In the genomic region with DNA sequence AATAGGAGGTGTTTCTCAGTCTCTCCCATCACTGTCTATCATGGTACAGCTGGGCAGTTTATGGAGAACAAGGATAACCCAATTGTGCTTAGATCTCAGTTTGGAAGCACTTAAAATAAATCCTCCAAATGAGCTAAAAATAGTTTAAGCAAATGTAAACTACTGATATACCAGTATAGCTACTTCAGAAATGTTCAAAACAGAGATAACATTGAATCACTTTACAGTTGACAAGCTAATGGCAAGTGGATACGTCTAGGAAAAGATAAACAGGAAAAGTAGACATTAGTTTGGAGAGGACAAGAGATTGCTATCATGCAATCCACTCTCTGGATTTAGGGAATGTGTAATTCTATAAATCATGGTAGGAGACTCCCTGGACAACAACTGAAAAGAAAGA, we compare ENCODE assay signal across 19 mouse cellular contexts. TPM values are rescaled to one million over a fixed set of nuclear protein-coding genes. Genes with fewer than 3 reads are reported as not detected.
"Had no signal": no experiment of that assay in that cellular context is flagged by ENCODE, and none has a peak within 500 bp of the region (broad histone marks: within the 10 kb centered on the region; RNA-seq: fewer than 3 reads in every experiment).

No protein-coding gene starts in this region.

- H3K4me1 ChIP-seq: liver, embryonic 12.5 days; midbrain, embryonic 13.5 days; midbrain, embryonic 15.5 days; neural tube, embryonic 12.5 days; stomach, embryonic 15.5 days had no signal

- H3K4me2 ChIP-seq: liver, embryonic 12.5 days; midbrain, embryonic 11.5 days; midbrain, embryonic 13.5 days; midbrain, embryonic 15.5 days; neural tube, embryonic 12.5 days; stomach, embryonic 15.5 days had no signal

- H3K4me3 ChIP-seq: liver, embryonic 12.5 days; midbrain, embryonic 13.5 days; midbrain, embryonic 15.5 days; neural tube, embryonic 12.5 days; stomach, embryonic 15.5 days had no signal

- H3K27ac ChIP-seq: liver, embryonic 12.5 days; liver, embryonic 14.5 days; midbrain, embryonic 13.5 days; midbrain, embryonic 15.5 days; neural tube, embryonic 12.5 days; stomach, embryonic 15.5 days; stomach, postnatal 0 days had no signal

- H3K27me3 ChIP-seq: liver, embryonic 12.5 days; midbrain, embryonic 13.5 days; midbrain, embryonic 15.5 days; neural tube, embryonic 12.5 days; stomach, embryonic 15.5 days had no signal

- H3K9me3 ChIP-seq: liver, embryonic 12.5 days; midbrain, embryonic 13.5 days; midbrain, embryonic 15.5 days; neural tube, embryonic 12.5 days; stomach, embryonic 15.5 days had no signal

- ATAC-seq: liver, embryonic 12.5 days; midbrain, embryonic 13.5 days; midbrain, embryonic 15.5 days had no signal

- H3K36me3 ChIP-seq: liver, embryonic 12.5 days; midbrain, embryonic 13.5 days; midbrain, embryonic 15.5 days; neural tube, embryonic 12.5 days; stomach, embryonic 15.5 days had no signal

- DNase-seq: lung, adult 2 months; lung, postnatal 36 days; right cerebral cortex, postnatal 14 days; thymus, adult 2 months; thymus, postnatal 25 days; thymus, postnatal 4 days had no signal

- H3K9ac ChIP-seq: liver, embryonic 12.5 days; liver, embryonic 14.5 days; midbrain, embryonic 13.5 days; midbrain, embryonic 15.5 days; neural tube, embryonic 12.5 days; stomach, embryonic 15.5 days had no signal

RNA-seq across cellular contexts. Expression of a gene that starts 19.5 kb away (rescaled TPM):
- total RNA-seq: megakaryocyte, adult 5-6 weeks; megakaryocyte-erythroid progenitor cell, adult 5-6 weeks; monocyte, adult 5-6 weeks; neutrophil, adult 5-6 weeks had no signal
- polyA plus RNA-seq: liver, embryonic 12.5 days; liver, embryonic 16.5 days had no signal
